Mouse (Mus musculus) neural tube, embryonic 14.5 days (tissue): ENCODE measurements around the gene Btaf1. TPM values are rescaled to one million over a fixed set of nuclear protein-coding genes. Genes with fewer than 3 reads are reported as not detected.

Experiments
- ATAC-seq: fragments of 200-750 bp; cut with Nextera tagmentation; 2 replicates; pipeline ENCODE4 v1.8.0; 2017; ENCODE audit warnings: low read depth, mild to moderate bottlenecking, moderate TSS enrichment, moderate library complexity
- H3K27ac ChIP-seq: fragments of 300-500 bp; sonication (generic); 2 replicates; pipeline ENCODE4 v1.5.1; 2014; ENCODE audit warnings: low read depth, mild to moderate bottlenecking, control low read depth, low read length, moderate library complexity, mixed read lengths
- H3K27me3 ChIP-seq: fragments of 300-500 bp; sonication (generic); 2 replicates; pipeline ENCODE4 v1.6.1; 2014; ENCODE audit warnings: low read length; ENCODE audit not compliant: control insufficient read depth, insufficient read depth
- H3K36me3 ChIP-seq: fragments of 300-500 bp; sonication (generic); 2 replicates; pipeline ENCODE4 v1.6.1; 2014; ENCODE audit warnings: low read length, mixed read lengths; ENCODE audit not compliant: control insufficient read depth, insufficient read depth
- H3K4me1 ChIP-seq: fragments of 300-500 bp; sonication (generic); 2 replicates; pipeline ENCODE4 v1.6.1; 2014; ENCODE audit warnings: low read length; ENCODE audit not compliant: control insufficient read depth, insufficient read depth
- H3K4me2 ChIP-seq: fragments of 300-500 bp; sonication (generic); 2 replicates; pipeline ENCODE4 v1.6.1; 2014; ENCODE audit warnings: mild to moderate bottlenecking, low read depth, low read length, control low read depth
- H3K4me3 ChIP-seq: fragments of 300-500 bp; sonication (generic); 2 replicates; pipeline ENCODE4 v1.5.1; 2014; ENCODE audit warnings: low read depth, low read length, control low read depth, mixed read lengths
- H3K9ac ChIP-seq: fragments of 300-500 bp; sonication (generic); replicated peaks from 2 replicates; pipeline ENCODE4 v1.6.1; 2014; ENCODE audit warnings: low read depth, mild to moderate bottlenecking, control low read depth, low read length, mixed read lengths
- H3K9me3 ChIP-seq: fragments of 300-500 bp; sonication (generic); 2 replicates; pipeline ENCODE4 v1.6.1; 2016; ENCODE audit warnings: low read length; ENCODE audit not compliant: control insufficient read depth
- WGBS: fragments of 180-500 bp; shearing (Covaris S2); extraction: QIAGEN DNeasy Blood & Tissue Kit; methylation state at CpG from one replicate; pipeline ENCODE4 v1.1.7; 2014; 5-methylcytosine and 5-hydroxymethylcytosine counted together
- polyA plus RNA-seq: library from polyadenylated mRNA; unstranded; fragments of >200 nt; fragmentation: Nextera tagmentation; extraction: Ambion mirVana; gene quantifications from 2 replicates; pipeline ENCODE4 v1.2.1, GENCODE M21; 2014

The Btaf1 gene
- 14.7 and 15.9 TPM in 2 replicates for polyA plus RNA-seq

DNA sequence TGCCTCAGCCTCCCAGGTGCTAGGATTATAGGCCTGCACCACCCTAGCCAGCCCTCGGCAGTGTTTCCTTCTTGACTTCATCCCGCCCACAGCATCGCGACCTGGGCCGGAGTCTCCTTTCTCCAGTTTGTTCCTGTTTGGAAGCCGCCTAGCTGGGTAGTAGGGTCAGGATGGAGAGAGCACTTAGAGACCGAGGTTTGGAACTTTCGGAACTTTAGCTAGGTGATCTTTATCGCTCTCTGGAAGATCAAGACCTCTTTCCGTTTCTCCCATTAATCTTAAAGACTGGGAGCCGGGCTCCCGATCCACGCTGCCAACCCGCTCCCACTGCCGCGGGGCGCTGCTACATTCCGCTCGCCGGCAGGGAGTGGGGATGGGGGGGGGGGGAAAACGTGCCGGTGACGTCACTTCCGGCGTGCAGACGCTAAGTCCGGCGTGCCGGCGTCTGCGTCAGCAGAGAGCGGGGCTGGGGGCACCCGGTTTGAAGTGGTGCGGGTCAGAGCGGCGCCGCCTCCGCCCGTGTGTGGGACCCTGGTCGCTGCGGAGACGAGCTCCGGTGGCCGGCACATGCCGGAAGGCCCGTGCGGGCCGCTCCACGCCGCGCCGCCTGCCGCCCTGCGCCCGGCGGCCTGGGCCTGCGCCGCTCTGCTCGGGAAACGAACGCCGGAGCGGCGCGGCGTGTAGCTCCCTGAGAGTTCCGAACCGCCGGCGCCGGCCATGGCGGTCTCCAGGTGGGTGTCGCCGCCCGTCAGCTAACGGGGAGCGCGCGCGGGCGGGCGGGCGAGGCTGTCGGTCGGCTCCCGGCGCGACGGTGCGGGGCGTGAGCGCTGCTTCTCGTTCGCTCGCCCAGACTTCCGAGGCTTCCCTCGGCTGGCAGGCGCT is at the start of gene Btaf1:
Gene Btaf1 (plus strand): TSS at position 409 of the 882 bp plus-strand sequence.
- H3K36me3 ChIP-seq = no peaks in the 10 kb centered on the region

DNA sequence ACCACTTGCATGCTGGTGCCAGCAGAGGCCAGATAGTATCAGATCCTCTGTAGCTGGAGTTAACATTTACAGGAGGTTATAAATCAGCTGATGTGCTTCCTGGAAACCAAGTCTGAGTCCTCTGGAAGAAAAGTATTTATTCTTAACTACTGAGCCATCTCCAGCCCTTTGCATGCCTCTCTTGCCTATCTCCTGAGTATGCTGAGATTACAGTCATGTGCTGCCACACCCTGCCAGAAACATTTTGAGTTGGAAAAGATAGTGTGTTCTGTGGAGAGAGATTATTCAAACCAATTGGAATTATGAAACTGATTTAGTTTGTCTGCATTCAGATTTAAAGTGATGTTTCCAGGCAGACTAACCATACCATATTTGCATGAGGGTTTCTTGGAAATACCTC is 48.5 kb upstream of the Btaf1 start:
- H3K27me3 ChIP-seq = no peaks in the 10 kb centered on the region
- no peaks in the 10 kb centered on the region for H3K9me3 ChIP-seq
- no peak overlapping the region for H3K4me2 ChIP-seq
- no peak overlapping the region for H3K4me3 ChIP-seq
- no peak for ATAC-seq
- no peaks in the 10 kb centered on the region for H3K4me1 ChIP-seq
- H3K9ac ChIP-seq = no peak overlapping the region
- peaks cover 74% of the 10 kb centered on the region for H3K36me3 ChIP-seq
- H3K27ac ChIP-seq = no peak overlapping the region

More for the DNA sequence above, at the start of gene Btaf1:
- ATAC-seq = peak; percentile 98
- under 1% methylated on average over 91 of the region's 98 CpGs for WGBS
- Histone ChIP-seq H3K4me2 (peak within 1 kb of the TSS; percentile 72), H3K27ac (peak within 1 kb of the TSS; percentile 92), H3K27me3 (no peaks in the 10 kb centered on the region), H3K9ac (peak within 1 kb of the TSS; percentile 87), H3K4me3 (peak within 1 kb of the TSS; percentile 91), H3K4me1 (peaks cover 16% of the 10 kb centered on the region), H3K9me3 (no peaks in the 10 kb centered on the region)

- H3K36me3 ChIP-seq = peaks cover 76% of the 10 kb centered on the region
- no peak overlapping the region for H3K4me2 ChIP-seq
- H3K4me3 ChIP-seq = no peak overlapping the region
- no peaks in the 10 kb centered on the region for H3K9me3 ChIP-seq
- no peaks in the 10 kb centered on the region for H3K4me1 ChIP-seq
- ATAC-seq = no peak
- 82% methylated on average over 11 of the region's 11 CpGs for WGBS
- no peak overlapping the region for H3K9ac ChIP-seq
- no peak overlapping the region for H3K27ac ChIP-seq
- H3K27me3 ChIP-seq = no peaks in the 10 kb centered on the region
Measured at GRCm38 (mm10) chr19:36878743-36879495, 47.0 kb upstream of the Btaf1 start.

GRCm38 (mm10) chr19:36883119-36883518 is 42.8 kb upstream of the Btaf1 start:
- no peak for ATAC-seq
- no peak overlapping the region for H3K9ac ChIP-seq
- H3K4me2 ChIP-seq = no peak overlapping the region
- no peak overlapping the region for H3K4me3 ChIP-seq
- H3K4me1 ChIP-seq = no peaks in the 10 kb centered on the region
- H3K27me3 ChIP-seq = no peaks in the 10 kb centered on the region
- peaks cover 80% of the 10 kb centered on the region for H3K36me3 ChIP-seq
- 79% methylated on average over 6 of the region's 6 CpGs for WGBS
- no peaks in the 10 kb centered on the region for H3K9me3 ChIP-seq
- no peak overlapping the region for H3K27ac ChIP-seq

DNA sequence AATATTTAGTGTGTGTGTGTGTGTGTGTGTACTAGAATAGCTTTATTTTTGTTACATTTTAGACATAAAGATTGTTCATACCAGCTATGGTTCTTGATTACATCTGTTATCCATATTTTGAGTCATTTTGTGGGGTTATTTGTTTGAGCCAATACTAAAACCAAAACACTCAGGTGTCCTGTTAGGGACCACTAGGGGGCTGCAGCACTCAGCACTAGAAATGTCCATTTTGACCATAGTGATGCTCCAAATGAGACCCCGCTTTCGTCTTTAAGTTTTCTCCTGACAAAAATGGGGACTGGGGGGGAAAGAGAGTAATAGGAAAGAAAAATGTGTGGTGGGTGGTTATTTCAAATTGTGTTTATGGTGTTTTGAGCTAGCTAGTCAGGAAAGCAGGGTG is 39.6 kb upstream of the Btaf1 start:
- Histone ChIP-seq H3K27me3 (no peaks in the 10 kb centered on the region), H3K9me3 (no peaks in the 10 kb centered on the region), H3K4me3 (no peak overlapping the region), H3K4me2 (no peak overlapping the region), H3K27ac (no peak overlapping the region), H3K4me1 (no peaks in the 10 kb centered on the region), H3K9ac (no peak overlapping the region), H3K36me3 (peaks cover 76% of the 10 kb centered on the region)
- WGBS = 65% methylated on average over 2 of the region's 2 CpGs
- no peak for ATAC-seq

- Histone ChIP-seq H3K4me2 (no peak overlapping the region), H3K9ac (no peak overlapping the region), H3K4me1 (no peaks in the 10 kb centered on the region), H3K9me3 (no peaks in the 10 kb centered on the region), H3K4me3 (no peak overlapping the region), H3K27ac (no peak overlapping the region), H3K36me3 (peaks cover 76% of the 10 kb centered on the region), H3K27me3 (no peaks in the 10 kb centered on the region)
- WGBS = 34% methylated on average over 3 of the region's 3 CpGs
- ATAC-seq = no peak
Measured at GRCm38 (mm10) chr19:36887706-36888105, 38.2 kb upstream of the Btaf1 start.

- H3K4me1 ChIP-seq = peaks cover 4% of the 10 kb centered on the region; the same call in 1 of the 2 replicates
- H3K4me3 ChIP-seq = no peak overlapping the region
- no peak overlapping the region for H3K4me2 ChIP-seq
- H3K27ac ChIP-seq = no peak overlapping the region
- no peak for ATAC-seq
- H3K9me3 ChIP-seq = no peaks in the 10 kb centered on the region
- H3K9ac ChIP-seq = no peak overlapping the region
- WGBS = 97% methylated on average over 3 of the region's 3 CpGs
- peaks cover 50% of the 10 kb centered on the region for H3K36me3 ChIP-seq
- no peaks in the 10 kb centered on the region for H3K27me3 ChIP-seq
Measured at GRCm38 (mm10) chr19:36891746-36892145, 34.1 kb upstream of the Btaf1 start.

- Histone ChIP-seq H3K27ac (peak overlapping the region; percentile 75), H3K9me3 (no peaks in the 10 kb centered on the region), H3K4me3 (no peak overlapping the region), H3K4me2 (no peak overlapping the region), H3K4me1 (peaks cover 7% of the 10 kb centered on the region; the same call in 1 of the 2 replicates), H3K9ac (no peak overlapping the region), H3K27me3 (no peaks in the 10 kb centered on the region), H3K36me3 (peaks cover 10% of the 10 kb centered on the region)
- 5% methylated on average over 10 of the region's 10 CpGs for WGBS
- ATAC-seq = peak; percentile 90
Measured at GRCm38 (mm10) chr19:36896791-36897569, 28.9 kb upstream of the Btaf1 start.
